Mouse (Mus musculus): ENCODE results near the gene Slc4a8.

DNA sequence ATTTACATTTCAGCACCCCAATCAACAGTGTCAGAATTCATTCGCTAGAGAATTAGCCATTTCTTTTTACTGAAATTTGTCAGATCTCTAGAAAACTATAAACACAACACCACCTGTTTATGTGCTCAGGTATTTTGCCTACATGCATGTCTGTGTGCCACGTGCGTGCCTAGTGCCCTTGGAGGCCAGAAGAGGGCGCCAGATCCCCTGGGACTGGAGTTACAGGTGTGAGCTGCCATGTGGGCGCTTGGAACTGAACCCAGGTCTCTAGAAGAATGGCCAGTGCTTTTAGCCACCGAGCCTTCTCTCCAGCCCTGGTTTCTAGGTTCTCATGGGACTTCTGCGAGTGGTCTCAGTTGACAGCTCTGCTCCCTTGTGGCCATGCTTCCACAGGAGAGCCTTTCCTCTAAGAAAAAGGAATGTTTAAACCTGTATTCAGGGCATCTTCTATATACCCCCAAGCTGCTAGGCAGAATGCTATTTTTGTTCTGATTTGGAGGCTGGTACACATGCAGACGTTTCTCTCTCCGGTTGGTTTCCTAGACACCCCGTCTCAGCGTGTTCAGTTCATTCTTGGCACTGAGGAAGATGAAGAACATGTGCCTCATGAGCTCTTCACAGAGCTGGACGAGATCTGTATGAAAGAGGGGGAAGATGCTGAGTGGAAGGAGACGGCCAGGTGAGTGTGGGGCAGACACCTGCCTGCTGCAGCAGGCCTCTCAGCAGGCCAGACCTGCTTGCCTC, 21.9 kb downstream of the Slc4a8 start:
- TF ChIP-seq CTCF (IDR thresholded peaks at IDR 0.05; ENCODE audit: extremely low read depth, insufficient read depth, insufficient read length, insufficient replicate concordance), result no peak
- no peak for TF ChIP-seq POLR2A (IDR thresholded peaks at IDR 0.05; ENCODE audit: low read depth, low read length)
